Mouse (Mus musculus) A20 (cell line): ENCODE measurements around the gene Trhde.
A peak's percentile ranks its signal among the peaks of the same experiment; 100 is the strongest.

Source experiments
- DNase-seq: peaks from one replicate; pipeline ENCODE4 v3.0.0-alpha.2; 2011; ENCODE audit warnings: low read depth, low spot score

Trhde gene

DNA sequence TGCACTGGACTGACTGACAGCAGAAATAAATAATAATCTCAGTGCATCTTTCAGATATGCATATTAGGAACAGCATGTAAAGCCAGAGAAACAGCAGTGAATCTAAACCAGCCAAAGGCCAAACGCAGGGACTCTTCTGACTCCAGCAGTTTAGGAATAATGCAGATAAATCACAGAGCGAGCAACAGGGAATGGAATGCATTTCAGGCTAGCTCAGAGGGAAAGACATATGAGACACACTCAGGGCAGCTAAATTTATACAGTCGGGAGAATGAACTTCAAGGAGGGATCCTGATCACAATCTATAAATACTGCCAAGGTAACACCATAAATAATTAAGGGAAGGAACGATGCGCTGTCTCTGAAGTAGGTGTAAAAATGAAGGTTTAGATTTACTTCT, 66.4 kb downstream of the Trhde start:
- DNase-seq, result no peak

DNA sequence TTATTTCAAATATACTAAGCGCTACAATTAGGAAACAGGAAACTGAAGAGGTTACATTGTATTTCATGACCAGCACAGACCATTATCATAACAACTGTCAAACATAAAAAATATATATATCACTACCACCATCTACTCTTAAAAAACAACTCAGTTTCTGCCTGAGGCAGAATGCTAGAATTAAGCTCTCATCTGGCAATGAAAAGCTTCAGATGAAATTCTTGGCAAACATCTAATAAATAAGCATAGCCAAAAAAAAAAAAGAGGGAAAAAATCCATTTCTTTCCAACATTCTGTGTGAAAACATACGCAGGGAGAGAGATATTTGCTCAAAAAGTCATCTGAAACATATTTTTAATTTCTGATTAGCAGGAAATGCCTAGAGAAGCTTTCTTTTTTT, 67.0 kb downstream of the Trhde start:
- no peak for DNase-seq

DNA sequence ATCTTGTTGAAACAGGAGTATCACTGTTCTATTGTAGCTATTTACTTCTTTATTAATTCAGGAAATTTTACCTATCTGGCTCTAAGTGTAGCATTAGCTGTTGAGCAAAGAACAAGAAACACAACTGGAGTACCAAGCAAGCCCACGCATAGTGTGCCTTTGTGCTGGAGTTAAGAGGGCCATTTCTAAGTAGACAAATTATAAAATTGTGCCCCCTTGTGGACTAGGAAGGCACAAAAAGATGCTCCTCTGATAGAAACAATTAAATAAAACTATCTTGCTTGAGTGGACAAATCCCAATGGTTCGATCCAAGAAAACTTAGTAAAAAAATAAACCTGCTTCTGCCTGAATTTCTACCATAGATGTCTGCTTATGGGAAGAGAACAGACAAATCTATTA, 76.5 kb downstream of the Trhde start:
- DNase-seq, result peak; percentile 24

DNA sequence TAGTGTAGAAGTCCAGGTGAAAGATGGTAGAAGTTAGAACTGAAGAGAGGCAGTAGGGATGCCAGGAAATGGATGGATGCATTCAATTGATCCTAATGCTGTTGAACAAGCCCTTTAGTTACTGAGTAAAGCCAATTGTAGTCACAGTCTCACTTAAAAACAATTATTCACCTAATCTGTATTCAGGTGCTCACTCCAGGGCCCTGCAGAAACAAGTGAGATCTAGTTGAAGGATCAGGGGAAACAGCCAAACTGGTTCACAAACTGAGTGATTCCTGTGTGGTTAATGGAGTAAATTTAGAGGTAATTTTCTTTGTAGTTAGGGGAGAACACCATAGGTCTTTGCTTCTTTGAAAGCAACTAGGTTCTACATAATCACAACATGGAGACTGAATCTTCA, 100.3 kb downstream of the Trhde start:
- DNase-seq, result no peak

- DNase-seq, result no peak
These were observed 130.2 kb downstream of the Trhde start for GRCm38 (mm10) chr10:114671791-114672415.

DNA sequence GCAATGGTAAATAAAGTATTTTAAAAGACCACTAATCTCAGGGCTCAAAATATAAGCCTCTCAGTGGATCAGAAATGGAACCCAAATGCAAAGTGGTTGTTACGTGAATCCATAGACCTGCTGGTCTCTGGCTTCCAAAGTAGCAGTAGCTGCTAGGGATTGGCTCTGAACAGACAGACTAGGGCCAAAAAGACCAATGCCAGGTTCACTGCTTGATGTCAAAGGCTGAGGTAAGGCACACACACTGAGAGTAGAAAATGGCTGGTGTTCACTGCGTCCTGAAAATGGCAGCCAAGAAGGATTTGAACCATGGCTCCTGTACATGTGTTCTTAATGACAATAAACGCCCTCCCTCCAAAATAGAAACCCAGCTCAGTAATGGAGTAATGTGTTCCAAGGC, 209.1 kb downstream of the Trhde start:
- no peak for DNase-seq

DNA sequence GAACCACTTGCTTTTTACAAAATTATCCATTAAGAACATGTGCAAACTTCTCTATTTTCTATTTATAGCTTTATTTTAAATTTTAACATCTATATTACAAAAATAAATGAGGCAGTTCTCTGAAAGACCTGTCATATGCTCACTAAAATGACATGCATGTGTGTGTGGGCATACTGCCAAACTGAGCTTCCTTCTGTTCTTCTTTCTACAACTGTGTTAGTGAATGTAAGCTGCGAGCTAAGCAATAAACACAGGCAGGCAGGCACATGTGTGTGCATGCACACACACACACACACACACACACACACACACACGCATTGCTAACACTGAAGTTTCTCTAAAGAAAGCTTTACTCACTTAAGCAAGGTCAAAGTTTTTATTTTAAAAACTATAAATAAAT, 223.2 kb downstream of the Trhde start:
- no peak for DNase-seq

DNA sequence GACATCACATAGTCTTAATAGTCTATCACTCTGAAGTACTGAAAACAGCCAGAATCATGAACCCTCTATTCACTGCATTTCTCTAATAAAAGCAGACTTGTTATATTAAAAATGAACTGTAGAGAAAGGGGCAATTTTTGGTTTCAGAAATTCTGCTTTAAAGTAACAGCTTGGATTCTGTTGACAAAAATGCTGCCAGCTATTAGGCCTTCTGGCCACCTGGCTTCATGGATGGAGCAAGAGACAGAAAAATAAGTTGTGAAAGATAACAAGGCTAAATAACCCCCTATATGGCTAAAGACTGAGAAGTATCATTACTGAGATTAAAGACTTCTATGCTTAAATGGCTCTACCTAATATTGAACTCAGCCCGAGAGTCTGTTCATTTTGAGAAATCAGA, 234.2 kb downstream of the Trhde start:
- DNase-seq, result no peak

DNA sequence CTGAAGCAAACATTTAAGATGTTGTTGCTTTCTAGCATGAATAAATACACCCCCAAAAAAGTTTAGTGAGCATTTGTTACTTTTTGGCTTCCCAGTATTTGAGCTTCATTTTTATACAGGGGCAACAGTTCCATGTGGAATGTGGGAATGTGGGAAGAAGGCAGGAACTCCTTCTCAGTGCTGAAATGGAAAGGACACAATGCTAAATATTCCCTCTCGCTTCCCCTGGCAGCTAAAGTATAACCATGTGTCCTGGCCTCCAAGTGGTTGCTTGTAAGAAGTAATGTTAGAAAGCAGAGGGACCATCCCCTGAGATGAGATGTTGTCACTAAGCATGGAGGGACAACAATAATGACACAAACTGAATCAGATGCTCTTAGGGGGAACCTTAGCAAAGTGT, 292.9 kb downstream of the Trhde start:
- no peak for DNase-seq

DNA sequence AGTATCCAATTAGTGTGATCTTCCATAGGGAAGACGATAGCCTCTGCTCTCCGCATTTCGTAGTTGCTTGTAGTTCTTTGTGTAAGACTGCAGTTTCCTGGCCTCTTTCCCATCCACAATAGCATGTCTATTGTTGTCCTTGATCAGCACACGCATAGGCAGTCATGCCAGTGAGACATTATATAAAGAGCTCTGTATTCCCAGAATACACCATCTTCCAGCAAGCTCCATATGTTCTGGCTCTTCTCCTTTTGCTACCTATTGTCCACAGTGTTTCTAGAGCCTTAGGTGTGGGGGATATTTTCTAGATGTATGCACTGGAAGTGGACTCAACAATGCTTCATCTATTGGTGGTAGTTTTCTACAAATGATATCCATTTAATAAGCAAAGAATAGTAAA, 313.3 kb downstream of the Trhde start:
- no peak for DNase-seq

- peak; percentile 9 for DNase-seq
These were observed 346.5 kb downstream of the Trhde start for GRCm38 (mm10) chr10:114455591-114455990.

- no peak for DNase-seq
These were observed 354.0 kb downstream of the Trhde start for GRCm38 (mm10) chr10:114448116-114448515.

DNA sequence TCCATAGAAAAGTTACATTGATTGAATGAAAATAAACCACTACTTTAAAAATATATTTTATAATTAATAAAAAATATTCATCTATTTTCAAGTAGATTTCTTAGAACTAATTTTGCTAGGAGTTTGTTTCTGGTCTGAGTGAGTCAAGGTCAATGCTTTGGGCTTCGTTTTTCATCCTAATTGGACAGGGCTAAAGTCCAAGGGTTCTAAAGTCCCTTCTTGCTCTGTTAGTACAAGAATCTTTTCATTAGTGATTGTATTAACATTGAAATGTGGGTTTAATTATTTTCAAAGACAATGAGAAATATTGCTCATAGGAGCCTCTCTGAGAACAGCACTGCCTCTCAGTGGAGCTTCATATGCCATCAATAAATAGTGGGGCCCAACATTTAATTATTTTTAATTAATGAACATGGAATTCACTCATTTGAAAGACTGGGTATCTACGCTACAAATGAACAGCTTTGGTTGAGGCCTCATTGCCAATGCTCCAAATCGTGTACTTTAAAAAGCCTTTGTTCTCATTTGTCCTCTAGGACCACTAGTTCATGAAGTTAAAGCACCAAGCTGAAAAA, 383.1 kb downstream of the Trhde start:
- DNase-seq, result no peak

DNA sequence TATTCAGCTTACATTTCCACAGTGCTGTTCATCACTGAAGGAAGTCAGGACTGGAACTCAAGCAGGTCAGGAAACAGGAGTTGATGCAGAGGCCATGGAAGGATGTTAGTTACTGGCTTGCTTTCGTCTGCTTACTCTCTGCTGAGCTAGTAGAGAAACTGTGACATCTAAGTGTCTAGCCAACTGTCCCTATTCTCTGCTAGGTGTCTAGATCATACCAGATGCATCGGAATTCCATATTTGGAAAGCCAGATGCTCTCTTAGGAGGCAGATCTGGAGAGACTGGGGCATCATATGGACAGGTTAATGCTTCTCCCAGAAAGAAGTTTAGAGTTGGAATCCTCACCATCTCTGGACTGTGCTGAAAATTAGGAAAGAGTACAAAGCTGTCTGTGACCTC, 386.4 kb downstream of the Trhde start:
- DNase-seq, result no peak

- no peak for DNase-seq
These were observed 396.8 kb downstream of the Trhde start for GRCm38 (mm10) chr10:114405260-114405659.

GRCm38 (mm10) chr10:114403795-114404194, 398.3 kb downstream of the Trhde start:
- no peak for DNase-seq

DNA sequence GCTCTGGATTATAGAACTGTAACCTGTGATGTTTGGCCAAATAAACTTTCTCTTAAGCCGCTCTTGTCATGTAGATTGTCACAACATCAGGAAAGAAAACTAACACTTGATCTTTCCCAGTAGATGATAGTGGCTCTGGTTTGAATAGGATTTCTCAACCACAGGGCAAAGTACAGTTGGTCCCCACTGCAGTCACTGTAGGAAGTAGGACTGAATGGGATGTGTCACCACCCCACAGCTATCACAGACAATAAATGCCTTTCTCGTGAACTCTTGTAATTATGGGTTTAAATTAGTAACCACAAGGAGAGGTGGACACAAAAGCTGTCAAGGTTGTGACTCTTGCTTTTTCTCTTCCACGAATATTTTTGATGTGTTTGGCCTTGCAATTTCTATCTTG, 431.3 kb downstream of the Trhde start:
- no peak for DNase-seq

DNA sequence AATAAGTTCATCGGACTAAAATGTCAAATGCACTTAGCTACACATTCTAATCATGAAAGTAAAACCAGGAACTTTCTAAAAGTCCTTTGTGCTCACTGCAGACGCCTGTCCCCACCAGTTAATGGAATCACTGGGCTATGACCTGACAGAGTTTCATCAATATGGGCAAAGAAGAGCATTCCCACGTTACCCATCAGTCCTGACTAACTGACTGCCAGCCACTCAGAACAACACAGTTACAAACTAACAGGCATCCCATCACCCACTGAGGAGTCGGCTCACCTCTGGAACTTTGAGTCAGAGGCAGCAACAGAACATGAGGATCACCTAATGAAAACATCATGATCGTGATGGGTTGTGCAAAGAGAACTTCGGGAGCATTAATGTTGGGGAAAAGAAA, 438.7 kb downstream of the Trhde start:
- no peak for DNase-seq

- DNase-seq, result no peak
These were observed 439.5 kb downstream of the Trhde start for GRCm38 (mm10) chr10:114362631-114363030.
